Mouse (Mus musculus) kidney, embryonic 16.5 days (tissue): ENCODE results near the gene Zfp462. TPM values are rescaled to one million over a fixed set of nuclear protein-coding genes. Genes with fewer than 3 reads are reported as not detected.

Source experiments
- ATAC-seq: fragments of 200-750 bp; cut with Nextera tagmentation; 2 replicates; pipeline ENCODE4 v1.8.0; 2017; ENCODE audit warnings: moderate TSS enrichment; ENCODE audit not compliant: low FRiP score, low TSS enrichment
- H3K27ac ChIP-seq: fragments of 300-500 bp; sonication (generic); 2 replicates; pipeline ENCODE4 v1.5.1; 2014; ENCODE audit warnings: low read length
- H3K27me3 ChIP-seq: fragments of 300-500 bp; sonication (generic); 2 replicates; pipeline ENCODE4 v1.6.1; 2014; ENCODE audit warnings: low read length, control low read depth, mixed read lengths; ENCODE audit not compliant: insufficient read depth
- H3K36me3 ChIP-seq: fragments of 300-500 bp; sonication (generic); 2 replicates; pipeline ENCODE4 v1.6.1; 2014; ENCODE audit warnings: low read length, control low read depth, mixed read lengths; ENCODE audit not compliant: insufficient read depth
- H3K4me1 ChIP-seq: fragments of 300-500 bp; sonication (generic); 2 replicates; pipeline ENCODE4 v1.6.1; 2014; ENCODE audit warnings: low read length, control low read depth, mixed read lengths; ENCODE audit not compliant: insufficient read depth
- H3K4me2 ChIP-seq: fragments of 300-500 bp; sonication (generic); replicated peaks from 2 replicates; pipeline ENCODE4 v1.6.1; 2014; ENCODE audit warnings: low read depth, low read length
- H3K4me3 ChIP-seq: fragments of 300-500 bp; sonication (generic); 2 replicates; pipeline ENCODE4 v1.5.1; 2014; ENCODE audit warnings: mild to moderate bottlenecking, low read length
- H3K9ac ChIP-seq: fragments of 300-500 bp; sonication (generic); replicated peaks from 2 replicates; pipeline ENCODE4 v1.6.1; 2014; ENCODE audit warnings: low read length
- H3K9me3 ChIP-seq: fragments of 300-500 bp; sonication (generic); 2 replicates; pipeline ENCODE4 v1.6.1; 2016; ENCODE audit warnings: low read length, control low read depth
- WGBS: fragments of 180-500 bp; shearing (Covaris S2); extraction: QIAGEN DNeasy Blood & Tissue Kit; methylation state at CpG from one replicate; pipeline ENCODE4 v1.1.7; 2014; 5-methylcytosine and 5-hydroxymethylcytosine counted together
- polyA plus RNA-seq: library from polyadenylated mRNA; unstranded; fragments of >200 nt; fragmentation: Nextera tagmentation; extraction: Ambion mirVana; gene quantifications from 2 replicates; pipeline ENCODE4 v1.2.1, GENCODE M21; 2015

Zfp462 gene
- polyA plus RNA-seq, 1 experiment from 2014 or later, result 3.4 TPM

- Histone ChIP-seq H3K27ac (no peak overlapping the region), H3K27me3 (no peaks in the 10 kb centered on the region)
- WGBS, result 69% methylated on average over 2 of the region's 2 CpGs
Observed at GRCm38 (mm10) chr4:54929686-54930085, 15.2 kb upstream of the Zfp462 start.

GRCm38 (mm10) chr4:54932668-54933067, 12.2 kb upstream of the Zfp462 start:
- no peaks in the 10 kb centered on the region for H3K9me3 ChIP-seq
- no peak overlapping the region for H3K4me3 ChIP-seq
- no peak for ATAC-seq
- no peak overlapping the region for H3K9ac ChIP-seq
- no peak overlapping the region for H3K4me2 ChIP-seq
- WGBS, result 40% methylated on average over 2 of the region's 2 CpGs
- H3K4me1 ChIP-seq, result no peaks in the 10 kb centered on the region
- no peaks in the 10 kb centered on the region for H3K36me3 ChIP-seq
- no peaks in the 10 kb centered on the region for H3K27me3 ChIP-seq
- no peak overlapping the region for H3K27ac ChIP-seq

More at GRCm38 (mm10) chr4:54929686-54930085, 15.2 kb upstream of the Zfp462 start:
- H3K4me1 ChIP-seq, result no peaks in the 10 kb centered on the region
- no peak overlapping the region for H3K4me3 ChIP-seq
- no peak overlapping the region for H3K4me2 ChIP-seq
- H3K9me3 ChIP-seq, result no peaks in the 10 kb centered on the region
- no peaks in the 10 kb centered on the region for H3K36me3 ChIP-seq
- ATAC-seq, result no peak
- H3K9ac ChIP-seq, result no peak overlapping the region

- Histone ChIP-seq H3K4me3 (no peak overlapping the region), H3K9me3 (no peaks in the 10 kb centered on the region), H3K9ac (no peak overlapping the region), H3K27me3 (no peaks in the 10 kb centered on the region), H3K27ac (no peak overlapping the region), H3K4me1 (no peaks in the 10 kb centered on the region), H3K4me2 (no peak overlapping the region), H3K36me3 (no peaks in the 10 kb centered on the region)
- 87% methylated on average over 1 of the region's 1 CpGs for WGBS
- no peak for ATAC-seq
Observed at GRCm38 (mm10) chr4:54937161-54937560, 7.7 kb upstream of the Zfp462 start.

- Histone ChIP-seq H3K9me3 (no peaks in the 10 kb centered on the region), H3K27ac (peak overlapping the region; percentile 48), H3K4me2 (peak overlapping the region; percentile 77), H3K36me3 (no peaks in the 10 kb centered on the region), H3K4me3 (peak overlapping the region; percentile 81), H3K9ac (peak overlapping the region; percentile 93), H3K4me1 (peaks cover 30% of the 10 kb centered on the region), H3K27me3 (no peaks in the 10 kb centered on the region)
- peak; percentile 28; the same call in 1 of the 2 replicates for ATAC-seq
- WGBS, result under 1% methylated on average over 35 of the region's 36 CpGs
Observed at GRCm38 (mm10) chr4:54945603-54946445, 976 bp downstream of the Zfp462 start.

GRCm38 (mm10) chr4:54946662-54947055, 1.8 kb downstream of the Zfp462 start:
- WGBS, result under 1% methylated on average over 10 of the region's 10 CpGs
- H3K27ac ChIP-seq, result peak overlapping the region; percentile 98
- H3K36me3 ChIP-seq, result no peaks in the 10 kb centered on the region
- H3K4me2 ChIP-seq, result peak overlapping the region; percentile 77
- H3K4me3 ChIP-seq, result peak overlapping the region; percentile 81
- ATAC-seq, result no peak
- H3K27me3 ChIP-seq, result no peaks in the 10 kb centered on the region
- no peaks in the 10 kb centered on the region for H3K9me3 ChIP-seq
- peak overlapping the region; percentile 93 for H3K9ac ChIP-seq
- H3K4me1 ChIP-seq, result peaks cover 33% of the 10 kb centered on the region

- WGBS, result 0% methylated on average over 30 of the region's 35 CpGs
- peak overlapping the region; percentile 81 for H3K4me3 ChIP-seq
- ATAC-seq, result peak; percentile 61
- peaks cover 33% of the 10 kb centered on the region for H3K4me1 ChIP-seq
- peak overlapping the region; percentile 98 for H3K27ac ChIP-seq
- H3K9ac ChIP-seq, result peak overlapping the region; percentile 93
- H3K9me3 ChIP-seq, result no peaks in the 10 kb centered on the region
- peak overlapping the region; percentile 77 for H3K4me2 ChIP-seq
- H3K36me3 ChIP-seq, result no peaks in the 10 kb centered on the region
- H3K27me3 ChIP-seq, result no peaks in the 10 kb centered on the region
Observed at GRCm38 (mm10) chr4:54947056-54947990, 2.5 kb downstream of the Zfp462 start.

GRCm38 (mm10) chr4:54947991-54948615, 3.3 kb downstream of the Zfp462 start:
- H3K9me3 ChIP-seq, result no peaks in the 10 kb centered on the region
- no peaks in the 10 kb centered on the region for H3K27me3 ChIP-seq
- no peaks in the 10 kb centered on the region for H3K36me3 ChIP-seq
- peaks cover 35% of the 10 kb centered on the region for H3K4me1 ChIP-seq
- peak overlapping the region; percentile 98 for H3K27ac ChIP-seq
- under 1% methylated on average over 21 of the region's 25 CpGs for WGBS
- peak overlapping the region; percentile 93 for H3K9ac ChIP-seq
- H3K4me3 ChIP-seq, result peak overlapping the region; percentile 81
- peak overlapping the region; percentile 77 for H3K4me2 ChIP-seq
- ATAC-seq, result peak; percentile 50

- Histone ChIP-seq H3K4me3 (peak overlapping the region; percentile 81), H3K9ac (peak overlapping the region; percentile 93), H3K4me1 (peaks cover 36% of the 10 kb centered on the region), H3K36me3 (no peaks in the 10 kb centered on the region), H3K9me3 (no peaks in the 10 kb centered on the region), H3K27me3 (no peaks in the 10 kb centered on the region), H3K4me2 (peak overlapping the region; percentile 77), H3K27ac (peak overlapping the region; percentile 98)
- WGBS, result under 1% methylated on average over 28 of the region's 32 CpGs
- ATAC-seq, result peak; percentile 64
Observed at GRCm38 (mm10) chr4:54948616-54949560, 4.0 kb downstream of the Zfp462 start.
